Mouse (Mus musculus): ENCODE results near the gene Rps12.

Gene Rps12

DNA sequence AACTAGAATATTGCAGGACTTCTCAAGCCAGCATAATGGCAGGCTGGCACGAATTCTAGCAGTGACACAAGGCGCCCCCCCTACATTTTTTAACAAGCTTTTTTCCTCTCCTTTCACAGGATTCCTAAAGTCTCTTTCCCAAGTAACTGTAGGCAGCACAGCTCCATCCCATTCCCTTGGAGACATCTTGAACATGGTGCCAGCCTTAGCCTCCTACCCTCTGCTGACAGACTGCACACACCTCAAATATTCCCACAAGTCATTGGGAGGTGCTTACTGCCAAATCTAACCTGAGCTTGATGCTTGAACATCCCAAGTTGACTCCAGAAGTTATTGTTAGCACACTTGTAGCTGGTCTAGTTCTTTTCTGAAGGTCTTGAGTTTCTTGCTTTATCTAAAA, 3.0 kb downstream of the Rps12 start:
- DNase-seq, result no peak

DNA sequence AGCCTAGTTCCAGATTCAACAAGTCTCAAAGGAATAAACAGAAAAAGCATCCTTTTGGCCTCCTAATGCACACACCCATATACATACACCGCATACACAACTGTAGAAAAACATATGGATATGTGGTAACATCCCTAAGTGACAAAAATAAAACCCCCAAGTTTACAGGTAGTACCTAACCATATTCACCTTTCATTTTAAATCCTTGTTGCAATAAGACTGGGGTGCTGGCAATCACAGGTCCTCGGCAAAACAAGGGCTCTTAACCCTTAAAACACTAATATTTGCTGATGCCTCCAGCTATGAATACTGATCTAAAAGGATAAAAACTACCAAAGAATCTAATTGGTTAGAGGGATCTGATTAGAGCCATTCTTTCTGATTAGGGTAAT, 3.6 kb downstream of the Rps12 start:
- DNase-seq, result no peak

DNA sequence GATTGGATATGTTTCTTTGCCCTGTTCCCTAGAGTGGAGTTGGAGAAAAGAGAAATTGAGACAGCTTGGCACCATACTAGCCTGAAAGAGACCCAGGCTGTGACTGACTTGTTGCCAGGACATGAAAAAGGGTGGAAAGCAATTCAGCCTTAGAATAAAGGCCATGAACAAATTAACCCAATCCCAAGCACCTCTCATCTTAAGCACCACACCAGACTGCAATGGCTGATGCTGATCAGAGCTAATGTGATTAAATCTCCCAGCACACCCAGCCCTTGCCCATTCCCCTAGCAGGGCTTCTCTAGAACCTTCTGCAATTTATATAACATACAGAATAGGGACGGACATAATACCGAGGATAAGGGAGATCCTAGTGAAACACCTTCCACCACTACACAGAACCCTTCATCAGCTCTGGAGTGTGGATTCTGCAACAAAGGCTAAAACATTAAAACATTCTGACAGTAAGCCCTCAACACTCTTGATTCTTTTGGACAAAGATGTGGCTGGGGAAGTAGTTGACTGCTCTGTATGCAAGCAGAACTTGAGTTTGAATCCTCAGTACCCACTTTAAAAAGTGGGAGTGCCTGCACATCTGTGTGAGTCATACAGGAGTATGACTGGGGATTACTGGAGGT, 4.1 kb downstream of the Rps12 start:
- DNase-seq, result no peak

DNA sequence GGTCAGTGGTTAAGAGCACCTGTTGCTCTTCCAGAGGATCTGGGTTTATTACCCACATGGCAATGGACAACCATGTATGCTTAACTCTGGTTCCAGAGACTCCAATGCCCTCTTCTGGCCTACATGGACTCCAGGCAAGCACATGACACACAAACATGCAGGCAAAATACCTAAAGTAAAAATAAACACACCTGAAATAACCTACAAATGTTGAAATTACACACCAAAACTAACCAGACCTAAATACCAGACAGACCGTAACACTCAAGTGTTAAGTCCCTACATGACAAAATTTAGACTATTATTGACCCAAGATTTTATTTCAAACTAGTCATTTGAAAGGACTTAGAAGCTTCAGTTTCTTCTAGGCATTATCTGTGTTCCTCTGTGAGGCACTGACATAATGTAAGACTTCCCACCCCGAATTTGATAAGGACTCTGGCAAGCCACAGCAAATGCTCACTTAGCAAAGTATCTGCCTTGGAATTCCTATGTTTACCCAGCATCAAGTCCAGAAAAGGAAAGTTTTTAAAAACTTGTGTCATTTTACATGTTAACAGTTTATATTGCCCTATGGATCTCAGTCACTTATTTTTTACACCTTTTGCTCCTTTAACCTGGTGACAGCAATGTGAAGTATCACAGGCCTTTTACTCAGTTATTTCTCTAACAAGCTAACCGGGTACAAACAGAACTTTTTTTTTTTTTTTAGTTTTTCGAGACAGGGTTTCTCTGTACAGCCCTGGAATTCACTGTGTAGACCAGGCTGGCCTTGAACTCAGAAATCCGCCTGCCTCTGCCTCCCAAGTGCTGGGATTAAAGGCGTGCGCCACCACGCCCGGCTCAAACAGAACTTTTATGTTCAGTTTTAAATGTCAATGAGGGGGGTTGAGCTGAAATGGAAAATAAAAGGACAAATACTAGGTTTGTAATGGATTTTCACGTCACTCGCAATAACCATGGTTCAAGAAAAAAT, 5.0 kb downstream of the Rps12 start:
- no peak for DNase-seq

DNA sequence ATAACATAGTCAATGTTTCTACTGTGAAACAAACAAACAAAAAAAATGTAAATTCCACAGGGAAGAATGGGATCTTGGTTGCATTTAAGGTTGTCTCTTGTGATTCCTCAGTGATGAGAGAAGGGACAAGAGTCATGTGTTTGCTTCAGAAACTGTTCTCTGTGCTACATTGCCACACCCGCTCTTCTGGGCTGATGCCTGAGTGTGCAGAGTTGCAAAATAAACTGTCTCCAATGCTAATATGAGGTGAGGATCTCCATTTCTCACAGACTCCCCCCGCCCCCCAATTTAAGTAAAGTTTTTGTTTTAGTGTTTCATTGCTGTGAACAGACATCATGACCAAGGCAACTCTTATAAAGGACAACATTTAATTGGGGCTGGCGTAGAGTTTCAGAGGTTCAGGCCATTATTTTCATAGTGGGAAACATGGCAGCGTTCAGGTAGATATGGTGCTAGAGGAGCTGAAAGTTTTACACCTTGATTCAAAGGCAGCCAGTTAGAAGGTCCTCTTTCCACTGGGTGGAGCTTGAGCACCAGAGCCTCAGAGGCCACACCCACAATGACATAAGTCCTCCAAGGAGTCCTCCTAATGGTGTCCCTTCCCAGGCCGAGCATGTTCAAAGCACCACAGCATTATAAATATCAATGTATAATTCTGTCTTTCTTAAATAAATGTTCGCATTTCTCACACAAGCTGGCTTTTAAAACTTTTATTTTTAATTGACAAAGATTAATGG, 6.4 kb downstream of the Rps12 start:
- no peak for DNase-seq

DNA sequence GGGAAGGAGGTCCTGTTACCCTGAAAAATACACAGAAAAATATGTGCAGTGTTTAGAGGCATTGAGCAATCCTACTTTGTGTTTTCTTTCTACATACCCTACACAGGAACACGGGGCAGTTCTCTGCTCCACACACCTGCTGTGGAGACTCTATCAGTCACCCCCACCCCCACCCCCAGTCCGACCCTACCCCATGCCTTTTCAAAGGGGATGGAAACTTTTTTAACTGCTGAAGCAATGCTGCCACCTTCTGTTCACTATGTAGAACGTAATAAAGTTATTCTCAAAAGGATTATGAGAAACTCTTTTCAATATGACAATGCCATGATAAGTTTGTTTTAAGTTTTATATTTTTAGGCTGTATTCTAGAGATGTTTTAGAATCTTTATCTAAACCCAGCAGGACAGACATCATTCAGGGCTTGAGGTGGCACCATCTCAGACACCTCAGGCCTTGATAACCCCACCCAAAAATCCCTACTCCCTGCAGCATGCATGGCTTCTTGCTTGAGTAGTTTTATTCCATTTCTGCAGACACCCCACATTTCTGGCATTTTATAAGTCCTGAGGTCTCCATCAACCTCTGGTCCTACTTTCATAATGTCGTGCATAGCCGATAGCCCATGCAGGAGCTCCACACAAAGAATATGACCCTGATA, 9.7 kb downstream of the Rps12 start:
- no peak for DNase-seq

DNA sequence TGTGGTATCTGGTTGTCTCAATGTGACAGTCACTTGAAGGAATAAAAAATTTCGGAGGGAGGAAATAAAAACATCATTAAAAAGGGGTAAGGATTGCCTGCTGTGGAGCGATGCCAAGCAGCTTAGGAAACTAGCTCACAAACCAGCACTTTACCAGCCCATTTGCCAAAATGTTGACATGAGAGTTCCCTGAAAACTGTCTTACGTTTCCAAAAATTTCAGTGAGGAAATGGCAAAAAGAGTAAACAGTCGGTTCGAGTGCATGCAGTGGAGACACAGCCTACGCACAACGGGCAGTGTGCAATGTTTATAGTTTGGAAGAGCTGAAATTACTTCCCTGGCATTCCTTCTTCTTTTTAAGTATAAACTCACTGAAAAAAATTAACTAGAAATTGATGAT, 32.9 kb downstream of the Rps12 start:
- DNase-seq, result no peak
